ENCODE assay signal across 22 mouse cellular contexts in the genomic region with DNA sequence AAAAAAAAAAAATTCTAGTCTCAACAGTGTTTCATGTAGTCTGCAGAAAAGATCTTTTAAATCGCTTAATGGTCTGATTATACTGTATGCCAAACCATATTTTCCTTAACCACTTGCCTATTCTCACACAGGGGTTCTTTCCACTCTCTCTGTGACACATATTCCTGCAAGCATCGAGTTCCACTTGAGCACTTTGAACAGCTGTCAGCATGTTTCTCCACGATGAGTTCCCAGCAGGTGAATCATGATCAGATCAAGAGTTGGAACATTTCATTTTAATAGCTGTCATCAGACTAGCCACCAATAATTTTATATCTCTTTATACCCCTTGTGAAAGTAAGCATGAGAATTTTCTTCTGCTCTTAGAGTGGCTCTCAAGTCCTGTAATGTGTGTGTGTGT.
"Had no signal": no experiment of that assay in that cellular context is flagged by ENCODE, and none has a peak within 500 bp of the region (broad histone marks: within the 10 kb centered on the region; RNA-seq: fewer than 3 reads in every experiment).

No protein-coding gene starts in this region.

- H3K4me1 ChIP-seq: hindbrain, embryonic 10.5 days; hindbrain, embryonic 12.5 days; intestine, embryonic 15.5 days; liver, embryonic 13.5 days had no signal

- H3K9me3 ChIP-seq: heart, embryonic 12.5 days; hindbrain, embryonic 10.5 days; hindbrain, embryonic 12.5 days; intestine, embryonic 15.5 days; limb, embryonic 10.5 days; limb, embryonic 12.5 days; liver, embryonic 13.5 days had no signal

- H3K27me3 ChIP-seq: heart, embryonic 12.5 days; hindbrain, embryonic 12.5 days; intestine, embryonic 15.5 days; limb, embryonic 12.5 days; liver, embryonic 13.5 days had no signal

- H3K36me3 ChIP-seq: heart, embryonic 12.5 days; hindbrain, embryonic 10.5 days; hindbrain, embryonic 12.5 days; intestine, embryonic 15.5 days; limb, embryonic 10.5 days; limb, embryonic 12.5 days; liver, embryonic 13.5 days had no signal

- H3K27ac ChIP-seq: heart, adult 2 months; hindbrain, embryonic 10.5 days; hindbrain, embryonic 12.5 days; hindbrain, embryonic 14.5 days; intestine, embryonic 15.5 days; layer of hippocampus, adult 2 months; left cerebral cortex, adult 2 months; limb, embryonic 10.5 days; limb, embryonic 12.5 days; liver, embryonic 13.5 days had no signal

- DNase-seq: gastrocnemius, postnatal 10 days; gastrocnemius, postnatal 25 days; heart, adult 11 months; heart, adult 2 months; heart, postnatal 10 days; heart, postnatal 4 days; kidney, adult 18-20 months; kidney, adult 8-10 months; kidney, postnatal 10 days; kidney, postnatal 25 days; kidney, postnatal 4 days; liver; liver, embryonic 13.5 days had no signal

- H3K4me3 ChIP-seq: heart, adult 2 months; heart, embryonic 12.5 days; hindbrain, embryonic 10.5 days; hindbrain, embryonic 12.5 days; intestine, embryonic 15.5 days; layer of hippocampus, adult 2 months; left cerebral cortex, adult 2 months; limb, embryonic 10.5 days; limb, embryonic 12.5 days; liver, embryonic 13.5 days had no signal
